Mouse (Mus musculus) thymus, adult 2 months (tissue): ENCODE measurements at regions not wholly inside any gene's neighbourhood (a gene's known extent, or its start where the extent isn't known, plus 50 kb on each side); places are given as distances from the start of the nearest gene placed in this dataset.
A peak's percentile ranks its signal among the peaks of the same experiment; 100 is the strongest.

Source experiments
- DNase-seq: peaks from one replicate; pipeline ENCODE4 v3.0.0; 2021
- H3K27ac ChIP-seq: fragments of 200-500 bp; 2 replicates; pipeline ENCODE4 v1.5.1; 2012; ENCODE audit warnings: low read length, control low read depth; ENCODE audit not compliant: control insufficient read depth, insufficient read depth
- H3K27me3 ChIP-seq: fragments of 200-500 bp; 2 replicates; pipeline ENCODE4 v1.6.1; 2012; ENCODE audit warnings: mild to moderate bottlenecking, low read length, moderate library complexity, mixed read lengths; ENCODE audit not compliant: control insufficient read depth, insufficient read depth
- H3K36me3 ChIP-seq: fragments of 200-500 bp; 2 replicates; pipeline ENCODE4 v1.6.1; 2012; ENCODE audit warnings: mild to moderate bottlenecking, low read length, moderate library complexity; ENCODE audit not compliant: control insufficient read depth, insufficient read depth
- H3K4me1 ChIP-seq: fragments of 200-500 bp; replicated peaks from 2 replicates; pipeline ENCODE4 v1.6.1; 2012; ENCODE audit warnings: low read length; ENCODE audit not compliant: control insufficient read depth, insufficient read depth
- H3K4me3 ChIP-seq: fragments of 200-500 bp; 2 replicates; pipeline ENCODE4 v1.5.1; 2012; ENCODE audit warnings: mild to moderate bottlenecking, low read length, control low read depth, moderate library complexity; ENCODE audit not compliant: control insufficient read depth, insufficient read depth
- CTCF ChIP-seq: fragments of 200-500 bp; IDR thresholded peaks from 2 replicates; pipeline ENCODE4 v1.5.1; 2012; ENCODE audit warnings: mild to moderate bottlenecking, control low read depth, low read length, moderate library complexity, borderline replicate concordance; ENCODE audit not compliant: control insufficient read depth, poor library complexity, insufficient read depth; ENCODE audit errors: extremely low read depth
- POLR2A ChIP-seq: fragments of 200-500 bp; IDR thresholded peaks from 2 replicates; pipeline ENCODE4 v1.6.1; 2012; ENCODE audit warnings: mild to moderate bottlenecking, low read length, control low read depth, moderate library complexity; ENCODE audit not compliant: control insufficient read depth, poor library complexity, insufficient read depth; ENCODE audit errors: extremely low read depth
- WGBS: fragments of 180-500 bp; shearing (Covaris S2); methylation state at CpG from one replicate; pipeline ENCODE4 v1.1.7; 2018; 5-methylcytosine and 5-hydroxymethylcytosine counted together

GRCm38 (mm10) chr14:25106451-25106850 lies 352.5 kb upstream of the Zmiz1 start:
- Histone ChIP-seq H3K4me1 (peaks cover 16% of the 10 kb centered on the region), H3K27ac (no peak overlapping the region)
- 99% methylated on average over 2 of the region's 2 CpGs for WGBS

GRCm38 (mm10) chr14:25108101-25108652 lies 350.8 kb upstream of the Zmiz1 start:
- Histone ChIP-seq H3K4me1 (peaks cover 16% of the 10 kb centered on the region), H3K27ac (peak overlapping the region; percentile 31; the same call in 1 of the 2 replicates), H3K4me3 (0 out of 2 replicates have a peak overlapping the region, but pooled peaks have one; percentile 23), H3K27me3 (no peaks in the 10 kb centered on the region), H3K36me3 (no peaks in the 10 kb centered on the region)
- peak; percentile 57; the same call in 1 of the 2 replicates for TF ChIP-seq POLR2A
- TF ChIP-seq CTCF: no peak
- 54% methylated on average over 17 of the region's 17 CpGs for WGBS
- DNase-seq: peak; percentile 72

More at GRCm38 (mm10) chr14:25106451-25106850, 352.5 kb upstream of the Zmiz1 start:
- Histone ChIP-seq H3K36me3 (no peaks in the 10 kb centered on the region), H3K27me3 (no peaks in the 10 kb centered on the region), H3K4me3 (no peak overlapping the region)
- no peak for TF ChIP-seq CTCF
- no peak for TF ChIP-seq POLR2A
- no peak for DNase-seq

GRCm38 (mm10) chr14:25108701-25109290 lies 350.2 kb upstream of the Zmiz1 start:
- H3K27ac ChIP-seq: peak overlapping the region; percentile 31; the same call in 1 of the 2 replicates
- H3K36me3 ChIP-seq: no peaks in the 10 kb centered on the region
- H3K4me3 ChIP-seq: no peak overlapping the region
- DNase-seq: peak; percentile 22
- 72% methylated on average over 8 of the region's 8 CpGs for WGBS
- TF ChIP-seq CTCF (no peak), POLR2A (no peak)
- H3K27me3 ChIP-seq: no peaks in the 10 kb centered on the region
- H3K4me1 ChIP-seq: peaks cover 16% of the 10 kb centered on the region

- Histone ChIP-seq H3K27me3 (no peaks in the 10 kb centered on the region), H3K4me1 (peaks cover 16% of the 10 kb centered on the region), H3K36me3 (no peaks in the 10 kb centered on the region), H3K27ac (no peak overlapping the region), H3K4me3 (no peak overlapping the region)
- TF ChIP-seq POLR2A (no peak), CTCF (no peak)
- WGBS: 18% methylated on average over 1 of the region's 1 CpGs
- no peak for DNase-seq
Measured at GRCm38 (mm10) chr14:25109691-25110090, 349.3 kb upstream of the Zmiz1 start.

GRCm38 (mm10) chr14:25112832-25113231 lies 346.2 kb upstream of the Zmiz1 start:
- Histone ChIP-seq H3K27ac (no peak overlapping the region), H3K36me3 (no peaks in the 10 kb centered on the region), H3K4me1 (peaks cover 19% of the 10 kb centered on the region), H3K27me3 (no peaks in the 10 kb centered on the region), H3K4me3 (no peak overlapping the region)
- TF ChIP-seq CTCF (no peak), POLR2A (no peak)
- DNase-seq: no peak
- 49% methylated on average over 10 of the region's 10 CpGs for WGBS

GRCm38 (mm10) chr14:25113326-25113725 lies 345.7 kb upstream of the Zmiz1 start:
- Histone ChIP-seq H3K4me3 (no peak overlapping the region), H3K4me1 (peaks cover 16% of the 10 kb centered on the region), H3K27ac (no peak overlapping the region), H3K27me3 (no peaks in the 10 kb centered on the region), H3K36me3 (no peaks in the 10 kb centered on the region)
- 98% methylated on average over 2 of the region's 2 CpGs for WGBS
- no peak for DNase-seq
- no peak for TF ChIP-seq CTCF
- no peak for TF ChIP-seq POLR2A
